Mouse (Mus musculus): Measurements from ENCODE around the gene Sema3b.
A peak's percentile ranks its signal among the peaks of the same experiment; 100 is the strongest.

The Sema3b gene

GRCm38 (mm10) chr9:107632478-107632877, 23.4 kb upstream of the Sema3b start:
- DNase-seq (ENCODE audit: low spot score): peak; percentile 50

- DNase-seq (ENCODE audit: low spot score): no peak
Measured at GRCm38 (mm10) chr9:107631861-107632260, 22.8 kb upstream of the Sema3b start.

- DNase-seq (ENCODE audit: low spot score): no peak
Measured at GRCm38 (mm10) chr9:107631311-107631826, 22.3 kb upstream of the Sema3b start.

GRCm38 (mm10) chr9:107630576-107630975, 21.5 kb upstream of the Sema3b start:
- DNase-seq (ENCODE audit: low spot score): peak; percentile 54

- DNase-seq (ENCODE audit: low spot score): peak; percentile 32
Measured at GRCm38 (mm10) chr9:107629901-107630425, 20.9 kb upstream of the Sema3b start.

GRCm38 (mm10) chr9:107629411-107629730, 20.3 kb upstream of the Sema3b start:
- no peak for DNase-seq (ENCODE audit: low spot score)

GRCm38 (mm10) chr9:107628721-107629410, 19.8 kb upstream of the Sema3b start:
- DNase-seq (ENCODE audit: low spot score): peak; percentile 46

GRCm38 (mm10) chr9:107627387-107628255, 18.6 kb upstream of the Sema3b start:
- DNase-seq (ENCODE audit: low spot score): no peak

GRCm38 (mm10) chr9:107626844-107627277, 17.8 kb upstream of the Sema3b start:
- peak; percentile 88 for DNase-seq (ENCODE audit: low spot score)

- DNase-seq (ENCODE audit: low spot score): no peak
Measured at GRCm38 (mm10) chr9:107626158-107626843, 17.3 kb upstream of the Sema3b start.

- DNase-seq (ENCODE audit: low spot score): no peak
Measured at GRCm38 (mm10) chr9:107625351-107626128, 16.5 kb upstream of the Sema3b start.

- no peak for DNase-seq (ENCODE audit: low spot score)
Measured at GRCm38 (mm10) chr9:107624951-107625350, 15.9 kb upstream of the Sema3b start.

- no peak for DNase-seq (ENCODE audit: low spot score)
Measured at GRCm38 (mm10) chr9:107624539-107624938, 15.5 kb upstream of the Sema3b start.

GRCm38 (mm10) chr9:107620954-107621353, 11.9 kb upstream of the Sema3b start:
- no peak for DNase-seq (ENCODE audit: low spot score)

- DNase-seq (ENCODE audit: low spot score): no peak
Measured at GRCm38 (mm10) chr9:107619546-107619879, 10.5 kb upstream of the Sema3b start.

- DNase-seq (ENCODE audit: low spot score): no peak
Measured at GRCm38 (mm10) chr9:107618778-107619545, 9.9 kb upstream of the Sema3b start.

GRCm38 (mm10) chr9:107618098-107618497, 9.1 kb upstream of the Sema3b start:
- no peak for DNase-seq (ENCODE audit: low spot score)

- DNase-seq (ENCODE audit: low spot score): no peak
Measured at GRCm38 (mm10) chr9:107617461-107617860, 8.4 kb upstream of the Sema3b start.

- DNase-seq (ENCODE audit: low spot score): no peak
Measured at GRCm38 (mm10) chr9:107615035-107615434, 6.0 kb upstream of the Sema3b start.

GRCm38 (mm10) chr9:107612945-107613569, 4.0 kb upstream of the Sema3b start:
- DNase-seq (ENCODE audit: low spot score): no peak

Data from layer of hippocampus, adult 11-12 months (tissue).